Mouse (Mus musculus): ENCODE data around the gene Rpl22. TPM values are rescaled to one million over a fixed set of nuclear protein-coding genes. Genes with fewer than 3 reads are reported as not detected.

The Rpl22 gene
- 161 and 209 TPM in 2 replicates for polyA plus RNA-seq (2015; fragmentation: Nextera tagmentation; extraction: Ambion mirVana)

DNA sequence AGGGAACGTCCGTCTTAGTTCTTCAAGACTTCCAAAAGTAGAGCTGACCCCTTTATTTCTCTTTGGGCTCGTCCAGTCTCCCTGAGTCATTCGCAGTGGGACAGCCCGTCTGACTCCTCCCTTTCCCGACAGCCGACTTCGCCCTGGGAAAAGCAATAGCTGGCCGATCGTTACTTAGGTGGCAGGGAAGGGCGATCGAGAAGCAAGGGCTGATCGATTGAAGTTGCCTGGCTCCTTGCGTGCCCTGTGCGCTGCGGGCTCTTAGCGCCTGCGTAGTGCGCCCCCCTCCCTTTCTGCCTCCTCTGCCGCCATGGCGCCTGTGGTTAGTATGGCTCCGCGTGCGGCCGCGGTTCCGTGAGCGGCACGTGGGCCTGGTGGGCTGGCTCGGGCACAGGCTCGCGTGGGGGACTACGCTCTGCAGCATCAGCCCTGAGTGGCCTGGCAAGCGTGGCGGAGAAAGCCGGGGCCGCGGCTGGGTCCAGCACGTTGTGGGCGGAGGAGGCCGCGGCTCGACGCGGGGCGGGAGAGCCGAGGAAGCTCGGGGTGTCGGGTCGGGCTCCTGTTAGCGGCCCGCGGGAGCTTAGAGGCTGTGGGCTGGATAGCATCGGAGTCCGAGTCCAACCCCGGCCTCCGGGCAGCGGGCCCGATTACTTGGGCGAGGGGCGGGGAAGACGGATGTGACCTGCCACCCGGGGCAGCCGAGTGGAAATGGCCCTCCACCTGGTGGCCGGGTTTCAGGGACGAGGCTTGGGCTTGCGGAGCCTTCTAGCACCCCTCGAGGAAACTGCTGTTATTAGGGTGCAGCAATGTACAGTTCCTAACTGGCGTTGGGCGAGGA lies at the start of gene Rpl22:
Gene Rpl22 (plus strand): TSS at position 169 of the 838 bp plus-strand sequence.
- Histone ChIP-seq H3K27me3 (ENCODE audit: control insufficient read depth, insufficient read depth, low read depth, low read length) (no peaks in the 10 kb centered on the region), H3K4me3 (ENCODE audit: low read depth, low read length) (peak within 1 kb of the TSS; percentile 91), H3K9me3 (replicated peaks; ENCODE audit: control insufficient read depth, low read length) (no peaks in the 10 kb centered on the region), H3K4me1 (ENCODE audit: control insufficient read depth, low read depth, low read length) (peaks cover 17% of the 10 kb centered on the region), H3K27ac (ENCODE audit: low read length) (peak within 1 kb of the TSS; percentile 57; the same call in 1 of the 2 replicates), H3K4me2 (ENCODE audit: low read depth, low read length) (peak within 1 kb of the TSS; percentile 79), H3K36me3 (ENCODE audit: control insufficient read depth, insufficient read depth) (peaks cover 21% of the 10 kb centered on the region), H3K9ac (ENCODE audit: low read depth, low read length) (peak within 1 kb of the TSS; percentile 91)
- under 1% methylated on average over 69 of the region's 70 CpGs for WGBS (ENCODE audit: insufficient replicate concordance)
- ATAC-seq (ENCODE audit: low read depth) = peak; percentile 97

GRCm38 (mm10) chr4:152276389-152277347 lies 48.9 kb upstream of the Rpl22 start:
- Histone ChIP-seq H3K27me3 (ENCODE audit: control insufficient read depth, insufficient read depth, low read depth, low read length) (peaks cover 48% of the 10 kb centered on the region), H3K9me3 (replicated peaks; ENCODE audit: control insufficient read depth, low read length) (no peaks in the 10 kb centered on the region), H3K4me3 (ENCODE audit: low read depth, low read length) (no peak overlapping the region), H3K4me1 (ENCODE audit: control insufficient read depth, low read depth, low read length) (no peaks in the 10 kb centered on the region; the same call in 1 of the 2 replicates), H3K9ac (ENCODE audit: low read depth, low read length) (no peak overlapping the region), H3K27ac (ENCODE audit: low read length) (no peak overlapping the region), H3K4me2 (ENCODE audit: low read depth, low read length) (no peak overlapping the region), H3K36me3 (ENCODE audit: control insufficient read depth, insufficient read depth) (no peaks in the 10 kb centered on the region)
- WGBS (ENCODE audit: insufficient replicate concordance) = 49% methylated on average over 10 of the region's 10 CpGs
- ATAC-seq (ENCODE audit: low read depth) = no peak

DNA sequence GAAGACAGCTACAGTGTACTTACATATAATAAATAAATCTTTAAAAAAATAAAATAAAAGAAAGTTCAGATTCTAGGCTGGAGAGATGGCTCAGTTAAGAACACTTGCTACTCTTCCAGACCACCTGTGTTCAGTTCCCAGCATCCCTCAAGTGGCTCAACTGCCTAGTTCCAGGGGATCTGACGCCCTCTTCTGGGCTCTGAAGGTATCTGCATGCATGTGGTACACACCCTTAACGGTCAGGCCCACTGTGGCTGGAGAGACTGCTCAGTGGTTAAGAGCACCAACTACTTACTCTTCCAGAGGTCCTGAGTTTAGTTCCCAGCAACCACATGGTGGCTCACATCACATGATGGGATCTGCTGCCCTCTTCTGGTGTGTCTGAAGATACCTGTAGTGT lies 47.6 kb upstream of the Rpl22 start:
- Histone ChIP-seq H3K4me3 (ENCODE audit: low read depth, low read length) (no peak overlapping the region), H3K9ac (ENCODE audit: low read depth, low read length) (no peak overlapping the region), H3K4me2 (ENCODE audit: low read depth, low read length) (no peak overlapping the region), H3K27ac (ENCODE audit: low read length) (no peak overlapping the region), H3K9me3 (replicated peaks; ENCODE audit: control insufficient read depth, low read length) (no peaks in the 10 kb centered on the region), H3K27me3 (ENCODE audit: control insufficient read depth, insufficient read depth, low read depth, low read length) (peaks cover 58% of the 10 kb centered on the region), H3K36me3 (ENCODE audit: control insufficient read depth, insufficient read depth) (no peaks in the 10 kb centered on the region), H3K4me1 (ENCODE audit: control insufficient read depth, low read depth, low read length) (peaks cover 3% of the 10 kb centered on the region)
- no peak for ATAC-seq (ENCODE audit: low read depth)
- 52% methylated on average over 2 of the region's 2 CpGs for WGBS (ENCODE audit: insufficient replicate concordance)

GRCm38 (mm10) chr4:152278986-152279385 lies 46.6 kb upstream of the Rpl22 start:
- peaks cover 58% of the 10 kb centered on the region for H3K27me3 ChIP-seq (ENCODE audit: control insufficient read depth, insufficient read depth, low read depth, low read length)
- peaks cover 5% of the 10 kb centered on the region for H3K4me1 ChIP-seq (ENCODE audit: control insufficient read depth, low read depth, low read length)
- no peaks in the 10 kb centered on the region for H3K9me3 ChIP-seq (replicated peaks; ENCODE audit: control insufficient read depth, low read length)
- H3K4me2 ChIP-seq (ENCODE audit: low read depth, low read length) = no peak overlapping the region
- WGBS (ENCODE audit: insufficient replicate concordance) = 74% methylated on average over 23 of the region's 23 CpGs
- no peak overlapping the region for H3K4me3 ChIP-seq (ENCODE audit: low read depth, low read length)
- no peak for ATAC-seq (ENCODE audit: low read depth)
- H3K36me3 ChIP-seq (ENCODE audit: control insufficient read depth, insufficient read depth) = no peaks in the 10 kb centered on the region
- H3K27ac ChIP-seq (ENCODE audit: low read length) = no peak overlapping the region
- H3K9ac ChIP-seq (ENCODE audit: low read depth, low read length) = no peak overlapping the region

DNA sequence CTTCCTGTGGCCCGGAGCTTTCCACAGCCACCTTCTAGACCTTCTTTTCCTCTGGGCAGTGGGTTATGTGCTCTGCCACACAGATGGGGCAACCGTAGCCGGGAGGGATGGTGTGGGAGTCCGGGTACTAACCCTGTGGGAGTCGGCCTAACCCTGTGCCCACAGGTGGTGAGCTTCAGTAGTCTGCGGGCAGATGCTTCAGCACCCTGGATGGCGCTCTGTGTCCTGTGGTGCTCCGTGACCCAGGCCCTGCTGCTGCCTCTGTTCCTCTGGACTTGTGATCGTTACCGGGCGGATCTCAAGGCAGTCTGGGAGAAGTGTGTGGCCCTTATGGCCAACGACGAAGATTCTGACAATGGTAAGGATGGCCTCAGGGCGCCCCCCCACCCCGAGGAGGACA lies 43.9 kb upstream of the Rpl22 start:
- Histone ChIP-seq H3K27me3 (ENCODE audit: control insufficient read depth, insufficient read depth, low read depth, low read length) (peaks cover 61% of the 10 kb centered on the region), H3K4me3 (ENCODE audit: low read depth, low read length) (no peak overlapping the region), H3K9me3 (replicated peaks; ENCODE audit: control insufficient read depth, low read length) (no peaks in the 10 kb centered on the region), H3K9ac (ENCODE audit: low read depth, low read length) (no peak overlapping the region), H3K36me3 (ENCODE audit: control insufficient read depth, insufficient read depth) (no peaks in the 10 kb centered on the region), H3K4me2 (ENCODE audit: low read depth, low read length) (no peak overlapping the region), H3K4me1 (ENCODE audit: control insufficient read depth, low read depth, low read length) (peaks cover 11% of the 10 kb centered on the region), H3K27ac (ENCODE audit: low read length) (no peak overlapping the region)
- no peak for ATAC-seq (ENCODE audit: low read depth)
- 39% methylated on average over 15 of the region's 15 CpGs for WGBS (ENCODE audit: insufficient replicate concordance)

GRCm38 (mm10) chr4:152282721-152283120 lies 42.8 kb upstream of the Rpl22 start:
- no peak for ATAC-seq (ENCODE audit: low read depth)
- Histone ChIP-seq H3K27ac (ENCODE audit: low read length) (no peak overlapping the region), H3K9me3 (replicated peaks; ENCODE audit: control insufficient read depth, low read length) (no peaks in the 10 kb centered on the region), H3K4me1 (ENCODE audit: control insufficient read depth, low read depth, low read length) (peaks cover 11% of the 10 kb centered on the region), H3K4me2 (ENCODE audit: low read depth, low read length) (peak overlapping the region; percentile 38), H3K4me3 (ENCODE audit: low read depth, low read length) (peak overlapping the region; percentile 22; the same call in 1 of the 2 replicates), H3K27me3 (ENCODE audit: control insufficient read depth, insufficient read depth, low read depth, low read length) (peaks cover 70% of the 10 kb centered on the region), H3K9ac (ENCODE audit: low read depth, low read length) (no peak overlapping the region), H3K36me3 (ENCODE audit: control insufficient read depth, insufficient read depth) (no peaks in the 10 kb centered on the region)
- WGBS (ENCODE audit: insufficient replicate concordance) = 20% methylated on average over 34 of the region's 34 CpGs

DNA sequence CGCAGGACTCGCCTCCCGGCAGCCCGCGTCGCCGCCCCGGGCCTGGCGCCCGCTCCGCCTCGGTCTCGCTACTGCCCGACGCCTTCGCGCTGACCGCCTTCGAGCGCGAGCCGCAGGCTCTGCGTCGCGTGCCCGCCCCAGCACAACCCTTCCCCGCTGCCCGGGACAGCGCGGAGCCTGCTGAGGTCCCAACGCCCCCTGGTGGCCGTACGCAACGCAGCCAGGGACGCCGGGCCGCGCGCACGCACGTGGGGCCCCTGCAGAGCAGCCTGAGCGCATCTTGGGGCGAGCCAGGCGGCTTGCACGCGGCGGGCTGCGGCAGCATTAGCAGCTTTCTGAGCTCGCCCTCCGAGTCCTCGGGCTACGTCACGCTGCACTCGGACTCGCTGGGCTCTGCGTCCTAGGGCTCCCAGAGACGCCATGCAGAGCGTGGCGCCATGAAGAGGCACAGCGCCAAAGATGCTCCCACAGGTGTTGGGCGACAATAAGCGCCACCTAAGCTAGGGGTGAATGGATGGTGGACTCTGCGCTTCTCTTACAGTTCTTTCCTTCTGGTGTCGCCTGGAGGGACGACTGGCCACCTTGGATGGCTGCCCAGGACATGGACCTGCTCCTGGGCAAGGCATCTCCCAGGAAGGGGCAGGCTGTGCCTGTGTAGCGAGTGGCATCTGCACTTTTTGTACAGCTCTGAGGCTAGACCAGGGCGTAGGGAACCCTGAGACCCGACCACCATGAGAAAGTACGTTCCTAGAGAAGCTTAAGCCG lies 42.2 kb upstream of the Rpl22 start:
- Histone ChIP-seq H3K4me2 (ENCODE audit: low read depth, low read length) (peak overlapping the region; percentile 38), H3K36me3 (ENCODE audit: control insufficient read depth, insufficient read depth) (no peaks in the 10 kb centered on the region), H3K27ac (ENCODE audit: low read length) (no peak overlapping the region), H3K9ac (ENCODE audit: low read depth, low read length) (no peak overlapping the region), H3K4me1 (ENCODE audit: control insufficient read depth, low read depth, low read length) (peaks cover 11% of the 10 kb centered on the region), H3K9me3 (replicated peaks; ENCODE audit: control insufficient read depth, low read length) (no peaks in the 10 kb centered on the region), H3K27me3 (ENCODE audit: control insufficient read depth, insufficient read depth, low read depth, low read length) (peaks cover 76% of the 10 kb centered on the region), H3K4me3 (ENCODE audit: low read depth, low read length) (peak overlapping the region; percentile 22; the same call in 1 of the 2 replicates)
- 4% methylated on average over 65 of the region's 70 CpGs for WGBS (ENCODE audit: insufficient replicate concordance)
- ATAC-seq (ENCODE audit: low read depth) = peak; percentile 76

- no peak overlapping the region for H3K4me3 ChIP-seq (ENCODE audit: low read depth, low read length)
- WGBS (ENCODE audit: insufficient replicate concordance) = 3% methylated on average over 10 of the region's 10 CpGs
- H3K9me3 ChIP-seq (replicated peaks; ENCODE audit: control insufficient read depth, low read length) = no peaks in the 10 kb centered on the region
- no peak overlapping the region for H3K4me2 ChIP-seq (ENCODE audit: low read depth, low read length)
- H3K4me1 ChIP-seq (ENCODE audit: control insufficient read depth, low read depth, low read length) = peaks cover 11% of the 10 kb centered on the region
- H3K36me3 ChIP-seq (ENCODE audit: control insufficient read depth, insufficient read depth) = no peaks in the 10 kb centered on the region
- no peak overlapping the region for H3K9ac ChIP-seq (ENCODE audit: low read depth, low read length)
- no peak overlapping the region for H3K27ac ChIP-seq (ENCODE audit: low read length)
- H3K27me3 ChIP-seq (ENCODE audit: control insufficient read depth, insufficient read depth, low read depth, low read length) = peaks cover 90% of the 10 kb centered on the region
- no peak for ATAC-seq (ENCODE audit: low read depth)
These were observed 40.0 kb upstream of the Rpl22 start for GRCm38 (mm10) chr4:152285505-152285904.
